Mouse (Mus musculus): ENCODE measurements around the gene Kcnh7. TPM values are rescaled to one million over a fixed set of nuclear protein-coding genes. Genes with fewer than 3 reads are reported as not detected.
"Not testable (repeated sequence)": the region's sequence is repeated elsewhere in the genome, so short reads cannot be mapped to it uniquely, and the experiment has no call there.

The Kcnh7 gene
- polyA plus RNA-seq, 1 experiment from 2014 or later = 0.66 TPM

DNA sequence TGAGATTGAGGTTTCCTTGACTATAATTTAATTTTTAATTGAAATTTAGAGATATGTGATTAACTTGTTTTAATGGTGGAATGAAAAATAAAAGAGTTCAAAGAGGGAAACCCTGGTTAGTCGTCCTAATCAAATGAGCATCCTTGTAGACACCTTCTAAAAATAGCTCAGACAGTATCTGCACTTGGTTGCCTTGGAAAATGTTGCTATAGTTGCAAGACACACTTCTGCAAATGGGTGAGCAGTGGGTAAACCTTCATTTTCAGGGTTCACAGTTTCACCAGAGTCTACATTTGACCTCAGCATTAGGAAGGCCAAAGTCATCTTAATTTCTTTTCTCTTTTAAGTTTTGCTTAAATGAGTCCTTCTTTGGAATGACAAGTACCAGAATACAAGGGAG, 465.7 kb downstream of the Kcnh7 start:
- no peaks in the 10 kb centered on the region for H3K27me3 ChIP-seq (replicated peaks; ENCODE audit: control insufficient read depth, insufficient read depth, low read length)
- H3K4me3 ChIP-seq (ENCODE audit: low read depth, low read length) = no peak overlapping the region
- no peak overlapping the region for H3K4me2 ChIP-seq (ENCODE audit: low read length)
- no peak overlapping the region for H3K27ac ChIP-seq (ENCODE audit: low read depth)
- ATAC-seq (replicated peaks; ENCODE audit: low FRiP score, low TSS enrichment, low read depth) (no peak), DNase-seq (ENCODE audit: low spot score) (no peak)
- H3K9ac ChIP-seq (ENCODE audit: low read length) = no peak overlapping the region
- H3K9me3 ChIP-seq (ENCODE audit: control insufficient read depth, low read length) = no peaks in the 10 kb centered on the region
- H3K36me3 ChIP-seq (ENCODE audit: control insufficient read depth, insufficient read depth, low read length) = no peaks in the 10 kb centered on the region
- H3K4me1 ChIP-seq (replicated peaks; ENCODE audit: control insufficient read depth, insufficient read depth, low read length) = no peaks in the 10 kb centered on the region
- WGBS = 67% methylated on average over 1 of the region's 1 CpGs

- WGBS = 83% methylated on average over 6 of the region's 6 CpGs
- no peak for ATAC-seq (replicated peaks; ENCODE audit: low FRiP score, low TSS enrichment, low read depth)
These were observed 466.8 kb downstream of the Kcnh7 start for GRCm38 (mm10) chr2:62717270-62717669.

GRCm38 (mm10) chr2:62715260-62715659, 468.8 kb downstream of the Kcnh7 start:
- ATAC-seq (replicated peaks; ENCODE audit: low FRiP score, low TSS enrichment, low read depth) (no peak), DNase-seq (ENCODE audit: low spot score) (no peak)
- Histone ChIP-seq H3K9ac (ENCODE audit: low read length) (no peak overlapping the region), H3K4me1 (replicated peaks; ENCODE audit: control insufficient read depth, insufficient read depth, low read length) (no peaks in the 10 kb centered on the region), H3K4me3 (ENCODE audit: low read depth, low read length) (no peak overlapping the region), H3K36me3 (ENCODE audit: control insufficient read depth, insufficient read depth, low read length) (no peaks in the 10 kb centered on the region), H3K4me2 (ENCODE audit: low read length) (no peak overlapping the region), H3K27me3 (replicated peaks; ENCODE audit: control insufficient read depth, insufficient read depth, low read length) (no peaks in the 10 kb centered on the region), H3K27ac (ENCODE audit: low read depth) (no peak overlapping the region), H3K9me3 (ENCODE audit: control insufficient read depth, low read length) (no peaks in the 10 kb centered on the region)
- 97% methylated on average over 4 of the region's 4 CpGs for WGBS

More at GRCm38 (mm10) chr2:62717270-62717669, 466.8 kb downstream of the Kcnh7 start:
- Histone ChIP-seq H3K36me3 (ENCODE audit: control insufficient read depth, insufficient read depth, low read length) (no peaks in the 10 kb centered on the region), H3K4me3 (ENCODE audit: low read depth, low read length) (no peak overlapping the region), H3K9me3 (ENCODE audit: control insufficient read depth, low read length) (no peaks in the 10 kb centered on the region), H3K4me2 (ENCODE audit: low read length) (no peak overlapping the region), H3K27ac (ENCODE audit: low read depth) (no peak overlapping the region), H3K27me3 (replicated peaks; ENCODE audit: control insufficient read depth, insufficient read depth, low read length) (no peaks in the 10 kb centered on the region), H3K4me1 (replicated peaks; ENCODE audit: control insufficient read depth, insufficient read depth, low read length) (no peaks in the 10 kb centered on the region), H3K9ac (ENCODE audit: low read length) (no peak overlapping the region)
- DNase-seq (ENCODE audit: low spot score) = no peak

- not testable (repeated sequence) for H3K4me3 ChIP-seq (ENCODE audit: low read depth, low read length); DNase-seq (ENCODE audit: low spot score); ATAC-seq (replicated peaks; ENCODE audit: low FRiP score, low TSS enrichment, low read depth); H3K4me2 ChIP-seq (ENCODE audit: low read length); H3K27me3 ChIP-seq (replicated peaks; ENCODE audit: control insufficient read depth, insufficient read depth, low read length); H3K36me3 ChIP-seq (ENCODE audit: control insufficient read depth, insufficient read depth, low read length); H3K4me1 ChIP-seq (replicated peaks; ENCODE audit: control insufficient read depth, insufficient read depth, low read length); H3K27ac ChIP-seq (ENCODE audit: low read depth); H3K9me3 ChIP-seq (ENCODE audit: control insufficient read depth, low read length); H3K9ac ChIP-seq (ENCODE audit: low read length)
- 93% methylated on average over 4 of the region's 4 CpGs for WGBS
These were observed 469.7 kb downstream of the Kcnh7 start for GRCm38 (mm10) chr2:62714362-62714761.

DNA sequence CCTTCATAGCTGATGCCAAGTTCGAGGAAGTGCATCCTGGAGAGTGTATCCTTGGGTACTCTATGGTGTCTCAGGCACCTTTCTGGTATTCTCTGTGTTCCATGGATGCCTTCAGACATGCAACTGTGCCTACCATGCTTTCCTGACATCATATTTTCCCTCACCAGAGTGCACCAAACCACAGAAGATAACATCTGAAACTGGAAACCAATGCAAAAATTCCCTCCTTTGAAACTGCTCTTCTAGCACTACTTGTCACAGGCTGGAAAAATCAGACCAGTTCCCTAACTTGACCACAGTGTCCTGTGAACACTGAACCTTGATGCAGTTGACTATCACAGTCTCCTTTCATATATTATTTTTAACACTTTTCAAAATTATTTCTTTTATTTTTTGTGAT, 474.5 kb downstream of the Kcnh7 start:
- DNase-seq (ENCODE audit: low spot score) (no peak), ATAC-seq (replicated peaks; ENCODE audit: low FRiP score, low TSS enrichment, low read depth) (no peak)
- H3K36me3 ChIP-seq (ENCODE audit: control insufficient read depth, insufficient read depth, low read length) = no peaks in the 10 kb centered on the region
- H3K9ac ChIP-seq (ENCODE audit: low read length) = no peak overlapping the region
- H3K4me1 ChIP-seq (replicated peaks; ENCODE audit: control insufficient read depth, insufficient read depth, low read length) = no peaks in the 10 kb centered on the region
- no peaks in the 10 kb centered on the region for H3K27me3 ChIP-seq (replicated peaks; ENCODE audit: control insufficient read depth, insufficient read depth, low read length)
- H3K9me3 ChIP-seq (ENCODE audit: control insufficient read depth, low read length) = no peaks in the 10 kb centered on the region
- no peak overlapping the region for H3K4me2 ChIP-seq (ENCODE audit: low read length)
- WGBS = 79% methylated on average over 1 of the region's 1 CpGs
- no peak overlapping the region for H3K4me3 ChIP-seq (ENCODE audit: low read depth, low read length)
- no peak overlapping the region for H3K27ac ChIP-seq (ENCODE audit: low read depth)

GRCm38 (mm10) chr2:62706313-62706712, 477.8 kb downstream of the Kcnh7 start:
- no peaks in the 10 kb centered on the region for H3K9me3 ChIP-seq (ENCODE audit: control insufficient read depth, low read length)
- H3K4me3 ChIP-seq (ENCODE audit: low read depth, low read length) = no peak overlapping the region
- no peak for ATAC-seq (replicated peaks; ENCODE audit: low FRiP score, low TSS enrichment, low read depth)
- 87% methylated on average over 3 of the region's 3 CpGs for WGBS
- no peak overlapping the region for H3K27ac ChIP-seq (ENCODE audit: low read depth)
- no peaks in the 10 kb centered on the region for H3K27me3 ChIP-seq (replicated peaks; ENCODE audit: control insufficient read depth, insufficient read depth, low read length)
- no peaks in the 10 kb centered on the region for H3K36me3 ChIP-seq (ENCODE audit: control insufficient read depth, insufficient read depth, low read length)
- no peak for DNase-seq (ENCODE audit: low spot score)
- H3K4me1 ChIP-seq (replicated peaks; ENCODE audit: control insufficient read depth, insufficient read depth, low read length) = no peaks in the 10 kb centered on the region
- no peak overlapping the region for H3K9ac ChIP-seq (ENCODE audit: low read length)
- H3K4me2 ChIP-seq (ENCODE audit: low read length) = no peak overlapping the region

- DNase-seq (ENCODE audit: low spot score) (no peak), ATAC-seq (replicated peaks; ENCODE audit: low FRiP score, low TSS enrichment, low read depth) (no peak)
- Histone ChIP-seq H3K27ac (ENCODE audit: low read depth) (no peak overlapping the region), H3K9ac (ENCODE audit: low read length) (no peak overlapping the region), H3K27me3 (replicated peaks; ENCODE audit: control insufficient read depth, insufficient read depth, low read length) (no peaks in the 10 kb centered on the region), H3K4me1 (replicated peaks; ENCODE audit: control insufficient read depth, insufficient read depth, low read length) (no peaks in the 10 kb centered on the region), H3K36me3 (ENCODE audit: control insufficient read depth, insufficient read depth, low read length) (no peaks in the 10 kb centered on the region), H3K4me3 (ENCODE audit: low read depth, low read length) (no peak overlapping the region), H3K4me2 (ENCODE audit: low read length) (no peak overlapping the region), H3K9me3 (ENCODE audit: control insufficient read depth, low read length) (no peaks in the 10 kb centered on the region)
- WGBS = 86% methylated on average over 6 of the region's 6 CpGs
These were observed 498.2 kb downstream of the Kcnh7 start for GRCm38 (mm10) chr2:62685934-62686333.

DNA sequence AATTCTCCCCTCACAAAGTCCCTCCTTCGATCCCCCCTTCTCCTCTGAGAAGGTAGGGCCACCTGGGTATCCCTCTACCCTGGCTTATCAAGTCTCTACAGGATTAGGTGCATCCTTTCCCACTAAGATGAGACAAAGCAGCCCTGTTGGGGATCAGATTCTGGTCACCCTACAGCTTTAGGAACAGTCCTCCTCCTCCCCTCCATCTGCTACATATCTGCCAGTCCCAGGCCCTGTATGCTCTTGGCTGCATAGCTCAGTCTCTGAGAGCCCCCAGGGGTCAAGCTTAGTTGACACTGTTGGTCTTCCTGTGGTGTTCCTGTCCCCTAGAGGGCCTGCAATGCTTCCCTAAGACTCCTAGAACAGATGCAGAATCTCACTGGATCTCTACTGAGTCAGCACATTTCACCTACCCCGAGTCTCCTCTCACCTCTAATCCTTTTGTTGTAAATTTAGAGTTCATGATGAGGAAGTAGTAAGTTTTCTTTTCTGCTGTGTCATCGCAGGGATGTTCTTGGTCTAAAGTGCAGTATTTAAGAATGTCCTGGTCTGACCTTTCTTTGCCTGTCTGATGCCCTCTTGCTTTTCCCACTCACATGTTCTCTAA, 499.0 kb downstream of the Kcnh7 start:
- no peak overlapping the region for H3K4me2 ChIP-seq (ENCODE audit: low read length)
- H3K9me3 ChIP-seq (ENCODE audit: control insufficient read depth, low read length) = no peaks in the 10 kb centered on the region
- H3K4me1 ChIP-seq (replicated peaks; ENCODE audit: control insufficient read depth, insufficient read depth, low read length) = no peaks in the 10 kb centered on the region
- H3K9ac ChIP-seq (ENCODE audit: low read length) = no peak overlapping the region
- H3K4me3 ChIP-seq (ENCODE audit: low read depth, low read length) = no peak overlapping the region
- DNase-seq (ENCODE audit: low spot score) (no peak), ATAC-seq (replicated peaks; ENCODE audit: low FRiP score, low TSS enrichment, low read depth) (no peak)
- no peak overlapping the region for H3K27ac ChIP-seq (ENCODE audit: low read depth)
- 46% methylated on average over 3 of the region's 3 CpGs for WGBS
- H3K27me3 ChIP-seq (replicated peaks; ENCODE audit: control insufficient read depth, insufficient read depth, low read length) = no peaks in the 10 kb centered on the region
- H3K36me3 ChIP-seq (ENCODE audit: control insufficient read depth, insufficient read depth, low read length) = no peaks in the 10 kb centered on the region

DNA sequence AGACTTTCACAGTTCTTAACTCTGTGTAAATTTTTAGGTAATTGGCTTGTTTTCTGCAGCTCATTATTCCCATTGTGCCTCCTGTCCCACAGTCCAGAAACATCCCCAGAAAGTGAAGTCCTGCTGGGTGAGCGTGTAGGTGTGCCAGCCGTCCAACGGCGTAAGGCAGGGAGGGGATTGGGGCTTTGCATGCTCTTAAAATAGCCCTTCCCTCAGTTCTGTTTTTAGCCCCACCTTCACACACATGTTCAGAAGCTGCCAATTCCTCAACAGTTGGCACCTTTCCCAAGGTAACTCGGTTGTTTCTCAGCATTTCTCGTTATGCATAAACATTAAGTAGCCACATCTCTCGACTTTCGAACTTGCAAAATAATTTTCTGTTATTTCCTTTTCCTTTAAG, 502.4 kb downstream of the Kcnh7 start:
- no peaks in the 10 kb centered on the region for H3K4me1 ChIP-seq (replicated peaks; ENCODE audit: control insufficient read depth, insufficient read depth, low read length)
- no peak overlapping the region for H3K9ac ChIP-seq (ENCODE audit: low read length)
- H3K4me2 ChIP-seq (ENCODE audit: low read length) = no peak overlapping the region
- H3K4me3 ChIP-seq (ENCODE audit: low read depth, low read length) = no peak overlapping the region
- no peaks in the 10 kb centered on the region for H3K27me3 ChIP-seq (replicated peaks; ENCODE audit: control insufficient read depth, insufficient read depth, low read length)
- no peak for DNase-seq (ENCODE audit: low spot score)
- H3K9me3 ChIP-seq (ENCODE audit: control insufficient read depth, low read length) = no peaks in the 10 kb centered on the region
- ATAC-seq (replicated peaks; ENCODE audit: low FRiP score, low TSS enrichment, low read depth) = no peak
- H3K27ac ChIP-seq (ENCODE audit: low read depth) = no peak overlapping the region
- H3K36me3 ChIP-seq (ENCODE audit: control insufficient read depth, insufficient read depth, low read length) = no peaks in the 10 kb centered on the region
- 87% methylated on average over 8 of the region's 8 CpGs for WGBS

All from intestine, embryonic 14.5 days (tissue).